Mouse (Mus musculus): ENCODE results near the gene Zfp607a.
"Not testable (repeated sequence)": the region's sequence is repeated elsewhere in the genome, so short reads cannot be mapped to it uniquely, and the experiment has no call there.

The Zfp607a gene

DNA sequence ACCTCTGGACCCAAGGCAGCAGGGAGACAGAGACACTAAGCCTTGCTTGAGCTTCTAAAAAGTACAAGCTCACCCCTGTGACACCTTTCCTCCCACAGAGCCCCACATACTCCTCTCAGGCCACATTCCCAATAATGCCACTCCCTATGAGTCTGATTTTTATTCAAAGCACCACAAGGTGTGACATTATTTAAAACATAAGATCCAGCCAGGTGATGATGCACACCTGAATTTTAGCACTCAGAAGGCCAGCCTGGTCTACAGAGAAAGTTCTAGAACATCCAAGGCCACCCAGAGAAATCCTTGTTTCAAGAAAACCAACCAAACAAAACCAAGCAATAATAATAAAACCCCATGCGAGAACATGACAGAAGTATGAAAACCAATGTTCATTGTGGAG lies at the start of gene Zfp607a:
Gene Zfp607a, plus strand, starts transcription at position 301 of the 400 bp plus-strand sequence.
- DNase-seq (ENCODE audit: low spot score in 2 of 2) = no peak

DNA sequence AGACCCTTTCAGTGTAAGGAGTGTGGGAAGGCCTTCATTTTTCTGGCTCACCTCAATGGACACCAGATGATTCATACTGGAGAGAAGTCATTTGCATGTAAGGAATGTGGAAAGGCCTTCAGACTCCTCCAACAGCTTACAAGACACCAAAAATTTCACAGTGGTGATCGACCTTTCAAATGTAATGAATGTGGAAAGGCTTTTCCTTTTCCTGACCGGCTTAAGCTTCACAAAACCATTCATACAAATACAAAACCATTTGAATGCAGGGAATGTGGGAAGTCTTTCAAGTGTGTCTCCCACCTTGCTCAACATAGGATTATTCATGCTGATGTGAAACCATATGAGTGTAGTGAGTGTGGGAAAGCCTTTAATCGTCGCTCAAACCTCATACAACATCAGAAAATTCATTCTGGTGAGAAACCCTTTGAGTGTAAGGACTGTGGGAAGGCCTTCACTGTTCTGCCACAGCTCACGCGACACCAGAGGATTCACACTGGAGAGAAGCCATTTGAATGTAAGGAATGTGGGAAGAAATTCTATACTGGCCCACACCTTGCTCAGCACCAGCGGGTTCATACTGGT lies 38.7 kb upstream of the Zfp607a start:
- no peak for DNase-seq (ENCODE audit: low spot score in 2 of 2)

DNA sequence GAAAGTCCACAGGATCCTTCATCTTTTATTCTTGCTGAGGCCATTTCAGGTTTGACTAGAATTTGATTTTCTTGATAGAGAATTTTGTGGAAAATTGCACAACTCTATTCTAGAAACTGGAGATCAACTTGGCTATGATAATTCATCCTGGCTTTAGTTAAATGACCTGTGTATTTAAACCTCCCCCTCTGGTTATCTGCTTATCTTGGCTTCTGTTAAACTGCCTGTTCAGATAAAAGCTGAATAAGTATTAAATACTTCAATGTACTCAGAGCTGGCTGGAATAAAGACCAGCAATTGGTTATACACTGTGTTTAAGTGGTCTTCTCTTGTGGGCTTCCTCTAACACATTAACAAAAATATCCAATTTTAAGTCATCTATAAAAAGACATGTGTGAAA lies 34.7 kb upstream of the Zfp607a start:
- DNase-seq (ENCODE audit: low spot score in 2 of 2) = no peak

DNA sequence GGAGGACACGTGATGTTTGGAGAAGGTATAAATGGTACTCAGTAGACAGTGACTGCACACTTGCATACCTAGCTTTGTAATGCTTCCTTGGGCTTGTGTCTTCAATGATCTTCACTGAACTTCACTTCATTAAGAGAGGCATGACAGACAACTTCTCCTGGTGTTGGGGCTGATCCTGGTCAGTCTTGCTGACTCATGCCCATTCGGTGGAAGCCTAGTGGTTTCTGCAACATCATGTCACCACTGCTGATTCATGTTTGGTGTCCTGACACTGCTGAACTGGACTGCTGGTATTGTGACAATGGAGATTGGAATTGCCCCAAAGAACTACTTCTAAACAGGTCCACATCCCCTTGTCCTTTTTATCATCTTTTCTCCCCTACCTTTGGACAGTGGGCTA lies 23.2 kb upstream of the Zfp607a start:
- DNase-seq (ENCODE audit: low spot score in 2 of 2) = no peak

DNA sequence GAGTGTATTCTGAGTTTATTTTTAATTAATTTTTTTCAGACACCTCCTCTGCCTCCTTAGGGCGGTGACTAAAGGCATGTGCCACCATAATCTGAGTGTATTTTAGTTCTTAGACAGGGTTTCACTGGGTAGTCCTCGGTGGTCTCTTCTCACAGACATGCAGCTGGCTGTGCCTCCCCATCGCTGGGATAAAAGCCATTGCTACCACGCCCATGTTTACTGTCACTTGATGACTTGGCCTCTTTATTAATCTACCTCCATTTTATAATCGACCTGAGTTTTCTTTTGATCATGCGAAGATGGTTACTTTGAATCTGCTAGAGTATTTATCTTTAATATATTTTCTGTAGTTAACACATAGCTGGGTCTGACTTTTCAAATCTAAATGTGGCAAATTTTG lies 19.4 kb upstream of the Zfp607a start:
- no peak for DNase-seq (ENCODE audit: low spot score in 2 of 2)

DNA sequence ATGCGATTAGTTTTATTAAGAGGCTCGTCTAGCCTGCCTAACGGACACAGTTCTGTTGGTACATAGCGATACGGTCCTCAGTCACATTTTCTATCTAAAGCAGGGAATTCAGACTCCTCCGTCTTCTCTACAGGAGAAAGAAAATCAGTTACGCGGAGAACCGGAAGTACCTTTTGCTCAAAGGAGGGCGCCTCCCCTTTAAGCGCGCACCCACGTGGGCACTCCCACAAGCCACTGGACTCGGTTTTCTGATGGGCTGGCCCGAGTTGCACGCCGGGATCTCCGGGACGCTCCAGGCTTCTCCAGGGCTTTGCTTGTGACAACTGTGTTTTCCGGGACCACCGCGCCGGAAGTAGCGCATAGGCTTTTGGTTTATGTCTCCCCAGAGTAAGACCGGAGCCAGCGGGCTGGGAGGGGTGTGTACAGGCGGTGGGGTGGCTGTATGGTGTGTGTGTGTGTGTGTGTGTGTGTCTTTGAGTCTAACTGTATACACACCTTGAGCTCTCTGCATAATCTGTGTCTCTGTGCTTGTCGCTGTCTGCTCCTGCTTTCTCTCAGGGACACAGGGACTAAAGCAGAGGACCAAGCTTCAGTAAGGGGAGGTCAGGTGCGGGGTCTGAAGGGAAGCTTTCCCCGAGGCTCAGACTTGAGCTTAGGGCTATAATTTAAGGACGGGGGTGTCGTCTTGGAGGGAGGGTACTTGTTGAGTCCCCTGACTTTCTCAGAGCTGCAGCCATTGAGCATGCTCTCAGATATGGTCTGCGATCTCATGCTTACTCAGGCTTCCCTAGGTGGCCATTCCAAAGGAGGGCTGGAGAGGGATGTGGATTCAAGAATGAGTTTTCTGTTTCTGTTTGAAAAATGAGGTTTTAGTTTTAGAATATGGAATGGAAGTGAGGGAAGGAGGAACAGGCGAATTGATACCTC lies 18.7 kb upstream of the Zfp607a start, which contains the start of gene Zfp59:
Gene Zfp59, plus strand, starts transcription at position 285 of the 927 bp plus-strand sequence.
- peak; percentile 78 to 85 for DNase-seq (ENCODE audit: low spot score in 2 of 2)

DNA sequence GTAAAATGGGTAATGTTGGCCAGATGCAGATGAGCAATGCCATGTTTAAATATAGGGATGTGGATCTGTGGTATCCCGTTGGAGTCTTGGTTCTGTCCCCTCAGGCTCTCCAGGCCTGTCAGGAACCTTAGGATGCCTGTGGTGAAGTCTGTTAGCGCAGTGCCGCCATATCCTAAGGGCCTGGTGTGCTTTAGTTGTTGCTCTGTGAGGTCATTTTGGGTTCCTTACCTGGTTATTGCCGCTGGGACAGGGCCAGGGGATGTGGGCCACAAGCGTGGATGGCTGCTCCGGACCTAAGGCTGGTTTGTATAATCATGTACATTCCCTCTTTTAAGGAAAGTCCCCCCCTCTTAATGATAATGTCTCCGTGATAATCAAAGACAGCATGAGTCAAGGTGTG lies 17.7 kb upstream of the Zfp607a start:
- no peak for DNase-seq (ENCODE audit: low spot score in 2 of 2)

DNA sequence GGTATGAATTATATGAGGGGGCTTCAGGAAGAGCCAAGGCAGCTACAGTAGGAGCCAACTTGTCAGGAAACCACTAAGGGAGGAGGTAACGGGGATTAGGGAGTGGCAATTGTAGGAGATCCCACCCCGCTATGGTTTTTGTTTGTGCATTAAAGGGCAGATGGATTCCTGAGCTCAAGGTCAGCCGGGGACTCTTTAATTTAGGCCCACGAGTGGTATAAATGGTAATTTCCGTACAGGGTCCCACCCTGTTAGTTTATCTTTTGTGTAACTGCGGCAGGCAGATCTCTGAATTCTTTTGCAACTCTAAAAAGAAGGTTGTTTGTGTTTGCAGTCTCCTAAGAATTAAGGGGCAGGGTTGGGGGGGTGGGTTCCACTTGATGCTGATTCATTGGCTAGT lies 17.2 kb upstream of the Zfp607a start:
- no peak for DNase-seq (ENCODE audit: low spot score in 2 of 2)

DNA sequence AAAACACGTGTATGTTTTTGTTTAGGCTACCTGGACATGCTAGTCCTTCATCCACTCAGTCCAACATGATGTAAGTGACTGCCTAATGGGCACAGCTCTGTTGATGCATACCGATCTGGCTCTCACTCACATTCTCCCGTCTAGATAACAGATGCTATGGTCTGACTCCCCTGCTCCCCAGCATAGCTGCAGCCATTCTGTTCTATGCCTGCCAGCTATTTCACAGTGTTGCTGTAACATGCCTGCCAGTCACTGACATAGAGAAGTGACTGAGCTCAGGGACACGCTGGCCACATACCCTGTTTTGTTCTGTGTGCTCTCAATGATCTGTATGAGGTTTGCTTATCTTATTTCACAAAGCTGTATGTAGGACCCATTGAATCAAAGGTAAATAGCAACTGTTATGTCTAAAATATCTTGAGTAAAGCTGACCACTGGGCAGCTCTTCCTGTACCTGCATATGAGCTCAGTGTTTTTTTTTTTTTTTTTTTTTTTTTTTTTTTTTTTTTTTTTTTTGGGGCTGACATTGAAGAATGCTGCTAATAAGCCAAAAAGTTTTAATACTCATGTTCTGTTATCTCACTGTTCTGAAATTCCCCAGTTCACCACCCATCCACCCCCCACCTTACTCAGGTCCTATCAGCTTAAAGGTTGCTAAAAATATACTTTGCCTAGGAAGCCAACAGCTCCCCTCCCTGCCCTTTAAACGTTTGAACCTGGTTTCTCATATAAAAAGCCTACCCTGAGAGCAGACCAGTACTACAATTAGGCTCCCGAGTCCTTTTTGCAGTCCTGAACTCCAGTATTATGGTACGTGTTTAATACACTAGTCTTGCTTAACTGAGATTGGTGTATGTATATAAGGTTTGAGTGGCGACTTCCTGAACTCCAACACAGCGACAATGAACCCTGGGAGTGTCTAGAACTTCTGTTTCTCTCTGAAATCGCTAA lies 2.2 kb downstream of the Zfp607a start:
- no peak for DNase-seq (ENCODE audit: low spot score in 2 of 2)

DNA sequence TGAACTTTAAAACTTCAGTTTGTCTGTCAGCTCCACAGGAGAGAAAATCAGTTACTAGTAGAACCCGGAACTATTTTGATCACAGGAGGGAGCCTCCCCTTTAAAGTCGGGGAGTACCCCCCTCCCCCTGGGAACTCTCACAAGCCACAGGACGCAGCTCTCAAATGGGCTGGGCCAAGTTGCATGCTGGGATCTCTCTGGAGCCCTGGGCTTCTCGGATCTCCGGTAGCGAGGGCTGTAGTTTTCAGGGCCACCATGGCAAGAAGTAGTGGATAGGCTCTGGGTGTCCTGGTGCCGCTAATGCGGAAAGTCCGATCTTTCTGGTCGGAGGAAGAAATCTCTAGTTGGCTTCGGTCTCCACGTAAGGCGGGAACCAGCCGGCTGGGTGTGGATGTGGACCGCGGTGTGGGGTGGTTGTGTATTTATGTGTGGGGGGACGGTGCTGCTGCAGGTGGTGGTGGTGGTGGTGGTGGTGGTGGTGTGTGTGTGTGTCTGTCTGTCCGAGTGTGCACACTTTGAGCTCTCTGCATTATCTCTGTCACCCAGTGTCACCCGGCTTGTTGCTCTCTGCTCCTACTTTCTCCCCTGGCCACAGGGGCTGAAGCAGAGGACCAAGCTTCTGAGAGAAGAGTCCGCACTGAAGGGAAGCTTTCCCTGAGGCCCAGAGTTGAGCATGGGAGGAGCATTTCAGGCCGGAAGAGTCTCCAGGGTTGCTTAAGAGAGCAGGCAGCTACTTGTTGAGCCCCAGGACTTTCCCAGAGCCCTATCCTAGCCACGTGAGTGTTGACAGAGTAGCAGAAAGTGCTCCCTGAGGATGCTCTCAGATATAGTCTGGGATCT lies 3.3 kb downstream of the Zfp607a start:
- peak; percentile 17 to 24 for DNase-seq (ENCODE audit: low spot score in 2 of 2)

DNA sequence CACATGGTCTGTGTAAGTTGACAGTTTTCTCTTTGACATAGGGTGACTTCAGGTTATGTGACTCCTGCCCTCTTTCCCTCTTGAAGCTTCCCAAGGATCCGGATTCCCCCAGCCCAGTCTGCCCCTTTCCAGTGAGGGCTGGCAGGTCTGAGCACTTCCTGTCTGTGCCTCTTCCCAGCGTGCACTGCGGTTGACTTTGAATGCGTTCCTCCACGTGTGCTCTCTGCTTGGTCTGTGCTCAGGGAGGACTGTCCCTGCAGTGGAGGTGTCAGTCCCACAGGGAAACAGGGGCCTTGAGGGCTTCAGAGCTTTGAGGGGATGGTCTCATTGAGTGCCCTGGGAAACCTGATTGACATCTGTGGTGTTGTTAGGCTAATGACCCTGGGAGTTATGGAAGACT lies 5.3 kb downstream of the Zfp607a start:
- DNase-seq (ENCODE audit: low spot score in 2 of 2) = not testable (repeated sequence)

DNA sequence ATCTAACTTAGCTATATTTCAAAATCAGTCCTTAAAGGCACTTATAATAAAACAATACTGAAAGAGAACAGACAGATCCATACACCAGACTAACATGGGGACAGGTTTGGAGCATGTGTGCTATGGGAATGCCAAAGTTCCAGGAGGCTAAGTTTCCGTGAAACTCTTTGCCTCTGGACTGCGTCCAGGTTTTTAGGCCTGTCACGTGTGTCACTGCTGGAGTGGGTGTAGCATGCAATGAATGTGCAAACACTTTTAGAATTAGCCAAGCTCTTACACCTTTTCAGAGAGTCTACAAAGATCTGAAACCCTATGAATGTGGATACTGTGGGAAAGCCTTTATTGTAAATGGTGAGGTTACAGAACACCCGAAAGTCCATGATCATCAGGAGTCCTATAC lies 24.4 kb downstream of the Zfp607a start:
- no peak for DNase-seq (ENCODE audit: low spot score in 2 of 2)

DNA sequence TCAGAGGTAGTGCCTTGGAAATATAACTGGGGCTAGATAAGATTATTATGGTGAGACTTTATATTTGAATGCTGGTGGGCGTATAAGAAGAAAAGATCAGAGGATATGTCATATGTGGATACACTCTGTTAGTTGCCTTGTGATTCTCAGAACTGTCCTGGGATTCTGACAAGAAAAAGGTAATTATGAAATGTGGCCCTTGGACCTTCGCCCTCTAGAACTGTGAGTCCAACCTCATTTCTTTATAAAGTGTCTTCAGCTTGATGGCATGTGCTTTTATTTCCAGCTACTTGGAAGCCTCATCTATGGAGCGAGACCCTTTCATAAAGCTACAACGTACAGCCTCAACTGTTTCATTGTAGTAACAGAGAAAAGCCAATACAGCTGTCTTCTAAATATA lies 43.3 kb downstream of the Zfp607a start:
- DNase-seq (ENCODE audit: low spot score in 2 of 2) = no peak

DNA sequence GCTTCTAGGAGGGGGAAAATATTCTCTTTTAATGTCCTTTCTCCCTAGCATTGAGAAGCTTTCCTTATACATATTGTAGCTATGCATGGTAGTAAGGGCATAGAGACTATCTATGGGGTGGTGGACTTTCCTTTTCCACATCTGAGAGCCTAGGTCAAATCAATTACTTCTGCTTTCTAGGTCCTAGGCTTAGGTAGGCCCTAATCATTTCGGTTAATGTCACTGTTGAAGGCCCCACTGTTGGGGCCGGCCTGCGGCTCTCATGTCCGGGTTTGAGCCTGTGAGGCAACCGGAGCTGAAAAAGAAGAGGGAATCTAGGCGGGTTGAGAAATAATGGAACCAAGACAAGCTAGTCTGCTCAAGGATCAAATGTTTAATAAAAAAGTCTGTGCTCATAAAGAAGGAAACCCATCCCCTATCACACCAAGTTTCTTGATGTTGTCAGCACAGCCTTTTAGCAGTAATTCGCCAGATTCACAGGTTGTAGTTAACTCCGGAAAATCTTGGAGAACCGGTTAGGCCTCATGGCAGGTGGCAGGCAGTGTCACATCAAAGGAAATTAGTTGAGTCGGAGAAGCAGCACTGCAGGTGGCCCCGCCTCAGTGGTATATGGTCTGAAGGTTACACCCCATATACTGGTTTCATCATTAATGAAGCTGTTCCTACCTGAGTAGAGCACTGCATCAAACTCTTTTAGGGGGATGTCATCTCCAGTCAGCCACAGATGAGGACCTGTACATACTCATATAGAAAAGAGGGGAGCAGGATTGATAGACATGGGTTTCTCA lies 47.9 kb downstream of the Zfp607a start:
- DNase-seq (ENCODE audit: low spot score in 2 of 2) = no peak

DNA sequence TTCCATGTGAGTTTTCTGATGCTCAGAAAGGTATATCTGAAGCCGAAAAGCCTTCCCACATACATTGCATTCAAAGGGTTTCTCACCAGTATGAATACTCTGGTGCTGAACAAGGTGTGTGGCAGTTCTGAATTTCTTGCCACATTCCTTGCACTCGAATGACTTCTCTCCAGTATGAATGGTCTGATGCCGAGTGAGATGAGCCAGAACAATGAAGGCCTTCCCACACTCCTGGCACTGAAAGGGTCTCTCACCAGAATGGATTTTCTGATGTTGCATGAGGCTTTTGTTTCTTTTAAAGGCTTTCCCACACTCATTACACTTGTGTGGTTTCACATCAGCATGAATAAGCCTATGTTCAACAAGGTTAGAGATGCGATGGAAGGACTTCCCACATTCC lies 53.6 kb downstream of the Zfp607a start:
- DNase-seq (ENCODE audit: low spot score in 2 of 2) = not testable (repeated sequence)

DNA sequence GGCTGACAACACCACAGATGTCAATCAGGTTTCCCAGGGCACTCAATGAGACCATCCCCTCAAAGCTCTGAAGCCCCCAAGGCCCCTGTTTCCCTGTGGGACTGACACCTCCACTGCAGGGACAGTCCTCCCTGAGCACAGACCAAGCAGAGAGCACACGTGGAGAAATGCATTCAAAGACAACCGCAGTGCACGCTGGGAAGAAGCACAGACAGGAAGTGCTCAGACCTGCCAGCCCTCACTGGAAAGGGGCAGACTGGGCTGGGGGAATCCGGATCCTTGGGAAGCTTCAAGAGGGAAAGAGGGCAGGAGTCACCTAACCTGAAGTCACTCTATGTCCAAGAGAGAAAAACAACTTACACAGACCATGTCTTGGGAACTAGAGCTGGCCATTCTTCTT lies 69.7 kb downstream of the Zfp607a start:
- DNase-seq (ENCODE audit: low spot score in 2 of 2) = not testable (repeated sequence)

DNA sequence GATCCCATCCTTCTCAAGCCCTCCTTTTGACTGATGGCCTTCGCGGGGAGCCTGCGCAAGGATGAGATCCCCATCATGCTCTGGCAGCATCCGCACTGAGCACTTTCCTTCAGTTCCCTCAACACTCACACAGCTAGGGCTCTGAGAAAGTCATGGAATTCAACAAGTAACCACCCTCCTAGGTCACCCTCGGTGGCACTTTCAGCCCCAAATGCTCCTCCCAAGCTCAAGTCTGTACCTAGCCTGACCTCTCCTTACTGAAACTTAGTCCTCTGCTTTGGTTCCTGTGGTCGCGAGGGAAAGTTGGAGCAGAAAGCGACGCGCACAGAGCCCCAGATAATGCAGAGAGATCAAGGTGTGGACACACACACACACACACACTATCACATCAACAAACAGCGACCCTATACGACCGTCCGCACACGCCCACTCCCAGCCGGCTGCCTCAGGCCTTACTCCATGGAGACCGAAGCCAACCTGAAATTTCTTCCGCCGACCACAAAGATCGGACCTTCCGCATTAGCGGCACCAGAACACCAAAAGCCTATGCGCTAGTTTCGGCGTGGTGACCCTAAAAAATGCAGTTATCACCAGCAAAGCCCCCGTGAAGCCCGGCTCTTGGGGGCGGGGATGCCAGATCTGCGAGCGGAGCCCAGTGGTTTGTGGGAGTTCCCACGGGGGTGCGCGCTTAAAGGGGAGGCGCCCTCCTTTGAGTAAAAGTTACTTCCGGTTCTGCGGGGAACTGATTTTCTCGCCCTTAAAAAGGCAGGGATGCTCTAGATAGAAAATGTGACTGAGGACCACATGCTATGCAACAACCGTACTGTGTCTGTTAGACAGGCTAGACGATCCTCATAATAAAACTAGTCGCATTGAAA lies 71.7 kb downstream of the Zfp607a start, which contains the start of gene Zfp974:
Gene Zfp974, minus strand, starts transcription at position 643 of the 878 bp plus-strand sequence.
- peak; percentile 22 to 25 for DNase-seq (ENCODE audit: low spot score in 2 of 2)

All from frontal cortex, postnatal 25 days (tissue).